Mouse (Mus musculus) C2C12 (cell line): ENCODE data around the gene Spag5. TPM values are rescaled to one million over a fixed set of nuclear protein-coding genes. Genes with fewer than 3 reads are reported as not detected.

Experiments
- H3K27me3 ChIP-seq: one replicate; pipeline ENCODE4 v1.6.1; 2011; ENCODE audit not compliant: control insufficient read depth, insufficient read depth, insufficient read length
- H3K36me3 ChIP-seq: one replicate; pipeline ENCODE4 v1.6.1; 2011; ENCODE audit not compliant: control insufficient read depth, insufficient read depth
- H3K4me3 ChIP-seq: one replicate; pipeline ENCODE4 v1.5.1; 2011; ENCODE audit warnings: mild to moderate bottlenecking, control low read depth; ENCODE audit not compliant: poor library complexity, insufficient read depth, severe bottlenecking
- H3K79me2 ChIP-seq: one replicate; pipeline ENCODE4 v1.6.1; 2011; ENCODE audit not compliant: control insufficient read depth, insufficient read depth
- H3K79me3 ChIP-seq: one replicate; pipeline ENCODE4 v1.6.1; 2011; ENCODE audit warnings: low read depth, control low read depth
- H3ac ChIP-seq: one replicate; pipeline ENCODE3; 2011; ENCODE audit warnings: low read depth; ENCODE audit not compliant: control insufficient read depth, insufficient read length
- CEBPB ChIP-seq: IDR thresholded peaks from one replicate; pipeline ENCODE4 v1.6.1; 2011; ENCODE audit warnings: low read depth, mild to moderate bottlenecking, control low read depth, moderate library complexity
- CTCF ChIP-seq: IDR thresholded peaks from one replicate; pipeline ENCODE4 v1.5.1; 2011; ENCODE audit not compliant: control insufficient read depth, insufficient read depth, insufficient read length
- FOSL1 ChIP-seq: IDR thresholded peaks from one replicate; pipeline ENCODE4 v1.8.0; 2011; ENCODE audit warnings: mild to moderate bottlenecking, low read length; ENCODE audit not compliant: poor library complexity, insufficient read depth, severe bottlenecking
- MAX ChIP-seq: IDR thresholded peaks from one replicate; pipeline ENCODE4 v1.6.1; 2011; ENCODE audit warnings: mild to moderate bottlenecking, control low read depth
- MYOD1 ChIP-seq: IDR thresholded peaks from one replicate; pipeline ENCODE4 v1.6.1; 2011; ENCODE audit warnings: low read depth; ENCODE audit not compliant: control insufficient read depth, insufficient read length
- MYOG ChIP-seq: IDR thresholded peaks from one replicate; pipeline ENCODE4 v1.6.1; 2011; ENCODE audit not compliant: control insufficient read depth, insufficient read length; ENCODE audit errors: extremely low read depth
- USF1 ChIP-seq: IDR thresholded peaks from one replicate; pipeline ENCODE4 v1.6.1; 2011; ENCODE audit warnings: low read depth, mild to moderate bottlenecking, control low read depth, moderate library complexity
- polyA plus RNA-seq: library from polyadenylated mRNA; unstranded; fragments of >200 nt; fragmentation: generic; extraction: Trizol; gene quantifications from one replicate; pipeline ENCODE4 v1.2.1, GENCODE M21; 2012; ENCODE audit warnings: missing spikeins

Gene Spag5
- polyA plus RNA-seq, 1 experiment = 33.1 TPM

- peak within 1 kb of the TSS; percentile 43 for H3K4me3 ChIP-seq
- H3K79me2 ChIP-seq = no peaks in the 10 kb centered on the region
- H3K79me3 ChIP-seq = no peaks in the 10 kb centered on the region
- H3K36me3 ChIP-seq = peaks cover 18% of the 10 kb centered on the region
- TF ChIP-seq CTCF (no peak), MAX (no peak), MYOG (no peak), MYOD1 (no peak), USF1 (no peak), FOSL1 (no peak), CEBPB (no peak)
- H3K27me3 ChIP-seq = no peaks in the 10 kb centered on the region
- peak within 1 kb of the TSS; percentile 86 for H3ac ChIP-seq
Observed at GRCm38 (mm10) chr11:78343381-78344327, 42.3 kb downstream of the Spag5 start, which contains the start of gene Unc119. Gene Unc119 (plus strand): TSS chr11:78343482.

GRCm38 (mm10) chr11:78344328-78344889, 43.1 kb downstream of the Spag5 start:
- H3K27me3 ChIP-seq = no peaks in the 10 kb centered on the region
- H3K36me3 ChIP-seq = peaks cover 13% of the 10 kb centered on the region
- no peaks in the 10 kb centered on the region for H3K79me2 ChIP-seq
- TF ChIP-seq MAX (no peak), MYOG (no peak), MYOD1 (no peak), CTCF (no peak), USF1 (no peak), FOSL1 (no peak), CEBPB (no peak)
- H3K79me3 ChIP-seq = no peaks in the 10 kb centered on the region
- no peak overlapping the region for H3ac ChIP-seq
- no peak overlapping the region for H3K4me3 ChIP-seq

- Histone ChIP-seq H3K36me3 (peaks cover 7% of the 10 kb centered on the region), H3K27me3 (no peaks in the 10 kb centered on the region), H3K79me2 (no peaks in the 10 kb centered on the region), H3K4me3 (no peak overlapping the region), H3ac (no peak overlapping the region), H3K79me3 (no peaks in the 10 kb centered on the region)
- no peak for TF ChIP-seq CEBPB
- no peak for TF ChIP-seq MAX
- TF ChIP-seq FOSL1 = no peak
- TF ChIP-seq MYOG = no peak
- TF ChIP-seq MYOD1 = no peak
- no peak for TF ChIP-seq CTCF
- TF ChIP-seq USF1 = no peak
Observed at GRCm38 (mm10) chr11:78344890-78345715, 43.8 kb downstream of the Spag5 start.

- Histone ChIP-seq H3K79me2 (no peaks in the 10 kb centered on the region), H3K27me3 (no peaks in the 10 kb centered on the region), H3ac (no peak overlapping the region), H3K36me3 (peaks cover 7% of the 10 kb centered on the region), H3K79me3 (no peaks in the 10 kb centered on the region), H3K4me3 (no peak overlapping the region)
- TF ChIP-seq USF1 = no peak
- TF ChIP-seq FOSL1 = no peak
- TF ChIP-seq CTCF = no peak
- no peak for TF ChIP-seq MYOG
- no peak for TF ChIP-seq MYOD1
- TF ChIP-seq CEBPB = no peak
- no peak for TF ChIP-seq MAX
Observed at GRCm38 (mm10) chr11:78345801-78346200, 44.5 kb downstream of the Spag5 start.
